Mouse (Mus musculus) ES-E14 (cell line): ENCODE data around the gene Sfrp4.

Experiments
- HCFC1 ChIP-seq: IDR thresholded peaks from 2 replicates; pipeline ENCODE4 v1.6.1; 2012; ENCODE audit warnings: low read length, inconsistent platforms, borderline replicate concordance; ENCODE audit not compliant: insufficient read depth
- ZC3H11A ChIP-seq: IDR thresholded peaks from 2 replicates; pipeline ENCODE4 v1.6.1; 2012; ENCODE audit warnings: low read depth, mild to moderate bottlenecking, inconsistent platforms, low read length, borderline replicate concordance
- ZNF384 ChIP-seq: IDR thresholded peaks from 2 replicates; pipeline ENCODE4 v1.6.1; 2012; ENCODE audit warnings: low read depth, low read length, inconsistent platforms

DNA sequence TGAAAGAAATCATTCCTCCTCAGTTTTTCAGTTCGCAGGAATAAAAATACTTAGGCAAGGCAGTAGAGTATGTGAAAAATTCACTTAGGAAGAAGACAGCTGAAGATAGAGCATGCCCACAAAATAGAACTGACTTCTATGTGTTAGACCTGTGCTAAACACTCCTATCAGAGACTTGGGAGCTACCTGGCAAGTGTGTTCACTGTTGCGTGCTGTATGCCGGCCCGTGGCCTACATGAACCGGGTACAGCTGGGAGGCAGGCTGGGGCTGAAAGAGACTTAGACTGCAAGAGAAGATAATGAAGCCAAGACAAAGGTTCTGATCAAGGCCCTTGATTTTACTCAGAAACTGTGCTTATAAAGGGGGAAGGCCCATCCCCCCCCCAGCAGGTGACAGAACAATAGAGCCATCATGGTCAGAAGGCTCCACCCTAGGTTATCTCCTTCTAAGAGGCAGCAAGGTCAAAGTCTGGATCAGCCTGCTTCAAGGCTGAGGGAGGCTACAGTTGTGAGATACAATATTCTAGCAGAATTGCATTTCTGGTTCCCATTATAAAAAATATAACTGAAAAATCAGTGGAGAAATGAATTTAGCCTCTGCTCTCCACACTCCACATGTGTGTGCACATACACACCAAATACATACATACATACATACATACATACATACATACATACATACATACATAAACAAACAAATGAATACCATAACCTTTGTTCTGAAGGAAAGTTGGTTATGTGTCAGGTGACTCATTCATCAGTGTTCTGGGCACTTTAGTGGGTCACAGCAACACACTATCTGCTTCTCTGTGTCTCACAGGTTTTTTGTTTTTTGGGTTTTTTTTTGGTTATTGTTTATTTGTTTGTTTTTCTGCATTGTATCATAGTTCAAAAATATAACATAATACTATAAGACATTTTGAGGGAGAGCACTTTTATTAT lies 8.1 kb downstream of the Sfrp4 start:
- TF ChIP-seq ZNF384 (no peak), ZC3H11A (no peak), HCFC1 (no peak)
